Mouse (Mus musculus): ENCODE data around the gene Fancd2. TPM values are rescaled to one million over a fixed set of nuclear protein-coding genes. Genes with fewer than 3 reads are reported as not detected.

Gene Fancd2
- polyA plus RNA-seq, 1 experiment from 2014 or later: 13.6 TPM

GRCm38 (mm10) chr6:113543906-113544481 is 12.5 kb downstream of the Fancd2 start:
- no peaks in the 10 kb centered on the region for H3K27me3 ChIP-seq (ENCODE audit: control insufficient read depth, insufficient read depth, low read length)
- no peak overlapping the region for H3K27ac ChIP-seq (ENCODE audit: low read depth, low read length)
- H3K4me1 ChIP-seq (ENCODE audit: control insufficient read depth, insufficient read depth, low read length): no peaks in the 10 kb centered on the region
- H3K9me3 ChIP-seq (ENCODE audit: control insufficient read depth, low read length): no peaks in the 10 kb centered on the region
- no peak overlapping the region for H3K9ac ChIP-seq (ENCODE audit: low read length)
- H3K4me2 ChIP-seq (ENCODE audit: low read depth): no peak overlapping the region
- ATAC-seq (ENCODE audit: insufficient read depth, low FRiP score, low TSS enrichment): no peak
- 91% methylated on average over 9 of the region's 12 CpGs for WGBS
- no peak overlapping the region for H3K4me3 ChIP-seq (ENCODE audit: low read depth, low read length)
- no peaks in the 10 kb centered on the region for H3K36me3 ChIP-seq (ENCODE audit: control insufficient read depth, insufficient read depth, low read length)
- DNase-seq (ENCODE audit: low spot score): no peak

- no peaks in the 10 kb centered on the region for H3K4me1 ChIP-seq (ENCODE audit: control insufficient read depth, insufficient read depth, low read length)
- H3K9me3 ChIP-seq (ENCODE audit: control insufficient read depth, low read length): no peaks in the 10 kb centered on the region
- DNase-seq (ENCODE audit: low spot score) (no peak), ATAC-seq (ENCODE audit: insufficient read depth, low FRiP score, low TSS enrichment) (no peak)
- H3K4me3 ChIP-seq (ENCODE audit: low read depth, low read length): no peak overlapping the region
- no peak overlapping the region for H3K27ac ChIP-seq (ENCODE audit: low read depth, low read length)
- no peak overlapping the region for H3K9ac ChIP-seq (ENCODE audit: low read length)
- H3K27me3 ChIP-seq (ENCODE audit: control insufficient read depth, insufficient read depth, low read length): no peaks in the 10 kb centered on the region
- no peak overlapping the region for H3K4me2 ChIP-seq (ENCODE audit: low read depth)
- no peaks in the 10 kb centered on the region for H3K36me3 ChIP-seq (ENCODE audit: control insufficient read depth, insufficient read depth, low read length)
- WGBS: 78% methylated on average over 6 of the region's 6 CpGs
Observed at GRCm38 (mm10) chr6:113559736-113560135, 28.3 kb downstream of the Fancd2 start.

- no peaks in the 10 kb centered on the region; the same call in 1 of the 2 replicates for H3K36me3 ChIP-seq (ENCODE audit: control insufficient read depth, insufficient read depth, low read length)
- no peaks in the 10 kb centered on the region for H3K27me3 ChIP-seq (ENCODE audit: control insufficient read depth, insufficient read depth, low read length)
- no peak for DNase-seq (ENCODE audit: low spot score)
- no peaks in the 10 kb centered on the region for H3K9me3 ChIP-seq (ENCODE audit: control insufficient read depth, low read length)
- H3K4me1 ChIP-seq (ENCODE audit: control insufficient read depth, insufficient read depth, low read length): no peaks in the 10 kb centered on the region
- H3K4me3 ChIP-seq (ENCODE audit: low read depth, low read length): no peak overlapping the region
- ATAC-seq (ENCODE audit: insufficient read depth, low FRiP score, low TSS enrichment): no peak
- 90% methylated on average over 1 of the region's 1 CpGs for WGBS
- no peak overlapping the region for H3K27ac ChIP-seq (ENCODE audit: low read depth, low read length)
- no peak overlapping the region for H3K9ac ChIP-seq (ENCODE audit: low read length)
- no peak overlapping the region for H3K4me2 ChIP-seq (ENCODE audit: low read depth)
Observed at GRCm38 (mm10) chr6:113564557-113564956, 33.1 kb downstream of the Fancd2 start.

- Histone ChIP-seq H3K4me3 (ENCODE audit: low read depth, low read length) (no peak overlapping the region), H3K4me1 (ENCODE audit: control insufficient read depth, insufficient read depth, low read length) (no peaks in the 10 kb centered on the region), H3K4me2 (ENCODE audit: low read depth) (no peak overlapping the region), H3K9me3 (ENCODE audit: control insufficient read depth, low read length) (no peaks in the 10 kb centered on the region), H3K9ac (ENCODE audit: low read length) (no peak overlapping the region), H3K36me3 (ENCODE audit: control insufficient read depth, insufficient read depth, low read length) (no peaks in the 10 kb centered on the region), H3K27ac (ENCODE audit: low read depth, low read length) (no peak overlapping the region), H3K27me3 (ENCODE audit: control insufficient read depth, insufficient read depth, low read length) (no peaks in the 10 kb centered on the region)
- 95% methylated on average over 6 of the region's 6 CpGs for WGBS
- ATAC-seq (ENCODE audit: insufficient read depth, low FRiP score, low TSS enrichment): no peak
- DNase-seq (ENCODE audit: low spot score): no peak
Observed at GRCm38 (mm10) chr6:113576044-113576443, 44.6 kb downstream of the Fancd2 start.

- H3K36me3 ChIP-seq (ENCODE audit: control insufficient read depth, insufficient read depth, low read length): no peaks in the 10 kb centered on the region
- H3K27ac ChIP-seq (ENCODE audit: low read depth, low read length): no peak overlapping the region
- H3K9me3 ChIP-seq (ENCODE audit: control insufficient read depth, low read length): no peaks in the 10 kb centered on the region
- no peak overlapping the region for H3K4me2 ChIP-seq (ENCODE audit: low read depth)
- ATAC-seq (ENCODE audit: insufficient read depth, low FRiP score, low TSS enrichment): no peak
- H3K9ac ChIP-seq (ENCODE audit: low read length): no peak overlapping the region
- 93% methylated on average over 3 of the region's 3 CpGs for WGBS
- no peak for DNase-seq (ENCODE audit: low spot score)
- no peaks in the 10 kb centered on the region for H3K27me3 ChIP-seq (ENCODE audit: control insufficient read depth, insufficient read depth, low read length)
- no peak overlapping the region for H3K4me3 ChIP-seq (ENCODE audit: low read depth, low read length)
- no peaks in the 10 kb centered on the region for H3K4me1 ChIP-seq (ENCODE audit: control insufficient read depth, insufficient read depth, low read length)
Observed at GRCm38 (mm10) chr6:113579306-113579705, 47.8 kb downstream of the Fancd2 start.

- Histone ChIP-seq H3K36me3 (ENCODE audit: control insufficient read depth, insufficient read depth, low read length) (no peaks in the 10 kb centered on the region), H3K4me3 (ENCODE audit: low read depth, low read length) (no peak overlapping the region), H3K4me1 (ENCODE audit: control insufficient read depth, insufficient read depth, low read length) (no peaks in the 10 kb centered on the region), H3K27me3 (ENCODE audit: control insufficient read depth, insufficient read depth, low read length) (no peaks in the 10 kb centered on the region), H3K27ac (ENCODE audit: low read depth, low read length) (no peak overlapping the region), H3K9ac (ENCODE audit: low read length) (no peak overlapping the region), H3K4me2 (ENCODE audit: low read depth) (no peak overlapping the region), H3K9me3 (ENCODE audit: control insufficient read depth, low read length) (no peaks in the 10 kb centered on the region)
- no peak for DNase-seq (ENCODE audit: low spot score)
- no peak for ATAC-seq (ENCODE audit: insufficient read depth, low FRiP score, low TSS enrichment)
- 95% methylated on average over 4 of the region's 4 CpGs for WGBS
Observed at GRCm38 (mm10) chr6:113583023-113583422, 51.5 kb downstream of the Fancd2 start.

- DNase-seq (ENCODE audit: low spot score) (no peak), ATAC-seq (ENCODE audit: insufficient read depth, low FRiP score, low TSS enrichment) (no peak)
- no peak overlapping the region for H3K27ac ChIP-seq (ENCODE audit: low read depth, low read length)
- no peaks in the 10 kb centered on the region for H3K36me3 ChIP-seq (ENCODE audit: control insufficient read depth, insufficient read depth, low read length)
- WGBS: 91% methylated on average over 5 of the region's 5 CpGs
- H3K9me3 ChIP-seq (ENCODE audit: control insufficient read depth, low read length): no peaks in the 10 kb centered on the region
- H3K27me3 ChIP-seq (ENCODE audit: control insufficient read depth, insufficient read depth, low read length): no peaks in the 10 kb centered on the region
- H3K9ac ChIP-seq (ENCODE audit: low read length): no peak overlapping the region
- no peak overlapping the region for H3K4me3 ChIP-seq (ENCODE audit: low read depth, low read length)
- H3K4me1 ChIP-seq (ENCODE audit: control insufficient read depth, insufficient read depth, low read length): no peaks in the 10 kb centered on the region
- H3K4me2 ChIP-seq (ENCODE audit: low read depth): no peak overlapping the region
Observed at GRCm38 (mm10) chr6:113585065-113585464, 53.6 kb downstream of the Fancd2 start.

- ATAC-seq (ENCODE audit: insufficient read depth, low FRiP score, low TSS enrichment): no peak
- Histone ChIP-seq H3K4me1 (ENCODE audit: control insufficient read depth, insufficient read depth, low read length) (no peaks in the 10 kb centered on the region), H3K36me3 (ENCODE audit: control insufficient read depth, insufficient read depth, low read length) (no peaks in the 10 kb centered on the region), H3K9me3 (ENCODE audit: control insufficient read depth, low read length) (no peaks in the 10 kb centered on the region), H3K4me2 (ENCODE audit: low read depth) (no peak overlapping the region), H3K4me3 (ENCODE audit: low read depth, low read length) (no peak overlapping the region), H3K27ac (ENCODE audit: low read depth, low read length) (no peak overlapping the region), H3K27me3 (ENCODE audit: control insufficient read depth, insufficient read depth, low read length) (no peaks in the 10 kb centered on the region), H3K9ac (ENCODE audit: low read length) (no peak overlapping the region)
- DNase-seq (ENCODE audit: low spot score): no peak
- WGBS: 82% methylated on average over 5 of the region's 5 CpGs
Observed at GRCm38 (mm10) chr6:113586466-113587183, 55.1 kb downstream of the Fancd2 start.

GRCm38 (mm10) chr6:113592637-113593036 is 61.2 kb downstream of the Fancd2 start:
- Histone ChIP-seq H3K27me3 (ENCODE audit: control insufficient read depth, insufficient read depth, low read length) (no peaks in the 10 kb centered on the region), H3K27ac (ENCODE audit: low read depth, low read length) (no peak overlapping the region), H3K9ac (ENCODE audit: low read length) (no peak overlapping the region), H3K4me3 (ENCODE audit: low read depth, low read length) (no peak overlapping the region), H3K4me1 (ENCODE audit: control insufficient read depth, insufficient read depth, low read length) (no peaks in the 10 kb centered on the region), H3K36me3 (ENCODE audit: control insufficient read depth, insufficient read depth, low read length) (no peaks in the 10 kb centered on the region), H3K4me2 (ENCODE audit: low read depth) (no peak overlapping the region), H3K9me3 (ENCODE audit: control insufficient read depth, low read length) (no peaks in the 10 kb centered on the region)
- DNase-seq (ENCODE audit: low spot score) (no peak), ATAC-seq (ENCODE audit: insufficient read depth, low FRiP score, low TSS enrichment) (no peak)
- WGBS: 90% methylated on average over 2 of the region's 2 CpGs

Data from neural tube, embryonic 11.5 days (tissue).